Comparison of ENCODE assay signal across 27 mouse cellular contexts in the genomic region with DNA sequence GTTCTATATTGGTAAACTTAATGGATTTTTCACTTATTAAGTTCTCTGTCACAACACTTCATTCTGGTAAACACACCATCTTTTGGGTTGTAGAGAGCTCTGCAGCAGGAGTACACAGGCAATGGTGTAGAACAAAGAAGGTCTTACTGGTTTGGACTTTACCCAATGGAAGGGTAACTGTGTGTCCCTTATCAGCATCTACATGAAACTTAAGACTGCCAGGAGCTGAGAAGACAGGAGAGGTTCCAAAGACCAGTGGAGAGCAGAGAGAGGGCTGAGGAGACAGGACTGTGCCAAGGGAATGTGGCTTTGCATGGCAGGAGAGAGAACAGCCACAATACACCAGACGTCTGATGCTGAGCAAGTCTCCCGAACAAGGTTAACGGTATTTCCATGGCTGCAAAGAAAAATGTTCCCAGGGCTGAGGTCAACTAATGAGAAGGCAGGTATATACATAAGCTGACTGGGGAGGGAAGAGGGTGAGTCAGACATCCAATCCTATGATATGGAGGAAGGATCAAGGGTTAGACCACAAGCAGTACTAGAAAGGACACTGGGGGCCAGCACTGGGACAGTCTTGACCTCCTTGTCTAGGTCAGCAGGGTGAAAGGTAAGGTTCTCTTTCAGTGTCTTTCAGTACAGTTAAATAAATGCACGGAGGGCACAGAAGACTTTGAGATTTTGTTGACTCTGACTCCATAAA.
"Had no signal": no experiment of that assay in that cellular context is flagged by ENCODE, and none has a peak within 500 bp of the region (broad histone marks: within the 10 kb centered on the region; RNA-seq: fewer than 3 reads in every experiment).

No protein-coding gene starts in this region.

- DNase-seq: forebrain, postnatal 0 days; gastrocnemius, postnatal 14 days; gastrocnemius, postnatal 36 days; heart, adult 18-20 months; heart, postnatal 14 days; heart, postnatal 36 days; kidney, adult 11 months; kidney, adult 2 months; kidney, adult 9 months; kidney, postnatal 14 days; kidney, postnatal 4 days; left cerebral cortex, postnatal 4 days had no signal

- H3K9ac ChIP-seq: forebrain, postnatal 0 days; heart, embryonic 13.5 days; heart, embryonic 15.5 days; hindbrain, embryonic 12.5 days; hindbrain, embryonic 14.5 days; kidney, embryonic 15.5 days; limb, embryonic 13.5 days; limb, embryonic 15.5 days; liver, embryonic 12.5 days; liver, embryonic 14.5 days had no signal

- H3K4me3 ChIP-seq: heart, embryonic 13.5 days; heart, embryonic 15.5 days; hindbrain, embryonic 12.5 days; kidney, embryonic 15.5 days; layer of hippocampus, adult 2 months; left cerebral cortex, adult 2 months; limb, embryonic 13.5 days; limb, embryonic 15.5 days; liver, embryonic 12.5 days had no signal

- H3K27me3 ChIP-seq: heart, embryonic 13.5 days; heart, embryonic 15.5 days; hindbrain, embryonic 12.5 days; kidney, embryonic 15.5 days; limb, embryonic 13.5 days; limb, embryonic 15.5 days; liver, embryonic 12.5 days had no signal

- H3K4me1 ChIP-seq: heart, embryonic 13.5 days; heart, embryonic 15.5 days; hindbrain, embryonic 12.5 days; kidney, embryonic 15.5 days; limb, embryonic 13.5 days; limb, embryonic 15.5 days; liver, embryonic 12.5 days had no signal

- H3K4me2 ChIP-seq: heart, embryonic 11.5 days; heart, embryonic 13.5 days; heart, embryonic 15.5 days; hindbrain, embryonic 12.5 days; hindbrain, embryonic 14.5 days; kidney, embryonic 15.5 days; limb, embryonic 13.5 days; limb, embryonic 15.5 days; liver, embryonic 12.5 days had no signal

- H3K9me3 ChIP-seq: heart, embryonic 13.5 days; heart, embryonic 15.5 days; hindbrain, embryonic 12.5 days; kidney, embryonic 15.5 days; limb, embryonic 13.5 days; limb, embryonic 15.5 days; liver, embryonic 12.5 days had no signal

- ATAC-seq: forebrain, postnatal 0 days; hindbrain, embryonic 16.5 days; inflammation-experienced regulatory T-cells, adult 6 months; liver, embryonic 12.5 days had no signal

- H3K27ac ChIP-seq: heart, embryonic 13.5 days; heart, embryonic 15.5 days; hindbrain, embryonic 12.5 days; hindbrain, embryonic 14.5 days; kidney, embryonic 15.5 days; kidney, postnatal 0 days; layer of hippocampus, adult 2 months; left cerebral cortex, adult 2 months; limb, embryonic 13.5 days; limb, embryonic 15.5 days; liver, embryonic 12.5 days; liver, embryonic 14.5 days had no signal
